Mouse (Mus musculus) cerebellum, adult 8-10 months (tissue): ENCODE data around the gene Csn2.

Source experiments
- DNase-seq: peaks from one replicate; pipeline ENCODE4 v3.0.0; 2022

Csn2 gene

GRCm38 (mm10) chr5:87699530-87699929, at the start of gene Csn2:
Csn2 (minus strand) TSS chr5:87699630.
- DNase-seq, result no peak

GRCm38 (mm10) chr5:87734821-87735220, 35.4 kb upstream of the Csn2 start:
- no peak for DNase-seq

- no peak for DNase-seq
Measured at GRCm38 (mm10) chr5:87705891-87706290, 6.5 kb upstream of the Csn2 start.

GRCm38 (mm10) chr5:87665908-87666307, 33.5 kb downstream of the Csn2 start, which contains the start of gene Csn1s1:
Csn1s1 (plus strand) TSS chr5:87666208.
- no peak for DNase-seq

- DNase-seq, result no peak
Measured at GRCm38 (mm10) chr5:87642787-87643186, 56.6 kb downstream of the Csn2 start.
